Mouse (Mus musculus) heart, adult 2 months (tissue): ENCODE results near the gene Acer3.

Experiments
- CTCF ChIP-seq: fragments of 200-600 bp; IDR thresholded peaks from 2 replicates; pipeline ENCODE4 v1.8.1; 2022; ENCODE audit warnings: antibody characterized with exemption, mild to moderate bottlenecking, moderate library complexity
- EP300 ChIP-seq: fragments of 200-500 bp; IDR thresholded peaks from 2 replicates; pipeline ENCODE4 v1.6.1; 2011; ENCODE audit warnings: low read depth, low read length, control low read depth; ENCODE audit not compliant: insufficient read depth
- POLR2A ChIP-seq: fragments of 200-500 bp; IDR thresholded peaks from 2 replicates; pipeline ENCODE4 v1.6.1; 2011; ENCODE audit warnings: mild to moderate bottlenecking, low read depth, low read length, control low read depth; ENCODE audit not compliant: insufficient read depth

DNA sequence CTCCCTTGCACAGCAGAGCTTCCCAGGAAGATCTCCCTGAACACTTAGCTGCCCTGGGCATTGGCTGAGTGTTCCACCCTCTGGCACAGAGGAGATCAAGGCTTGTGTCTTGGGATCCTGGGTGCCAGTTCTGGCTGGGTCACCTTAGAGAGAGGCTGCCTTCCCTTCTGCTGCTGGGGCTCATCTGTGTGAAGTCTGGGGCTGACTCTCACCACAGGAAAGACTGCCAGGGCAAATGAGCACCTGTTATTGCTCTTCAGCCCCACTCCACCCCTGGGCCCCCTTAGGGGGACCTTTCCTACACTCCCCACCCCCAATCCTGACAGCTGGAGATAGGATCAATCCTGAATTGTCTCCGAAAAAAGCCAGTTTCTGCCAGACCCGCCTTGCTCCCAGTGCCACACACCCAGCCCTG is 143.9 kb downstream of the Acer3 start:
- TF ChIP-seq CTCF (no peak), POLR2A (no peak), EP300 (no peak)
